Mouse (Mus musculus) ES-CJ7 (cell line): ENCODE measurements at regions not wholly inside any gene's neighbourhood (a gene's known extent, or its start where the extent isn't known, plus 50 kb on each side); places are given as distances from the start of the nearest gene placed in this dataset.

Experiments used
- DNase-seq: peaks from one replicate; pipeline ENCODE4 v3.0.0; 2011; ENCODE audit warnings: low read depth, low spot score

DNA sequence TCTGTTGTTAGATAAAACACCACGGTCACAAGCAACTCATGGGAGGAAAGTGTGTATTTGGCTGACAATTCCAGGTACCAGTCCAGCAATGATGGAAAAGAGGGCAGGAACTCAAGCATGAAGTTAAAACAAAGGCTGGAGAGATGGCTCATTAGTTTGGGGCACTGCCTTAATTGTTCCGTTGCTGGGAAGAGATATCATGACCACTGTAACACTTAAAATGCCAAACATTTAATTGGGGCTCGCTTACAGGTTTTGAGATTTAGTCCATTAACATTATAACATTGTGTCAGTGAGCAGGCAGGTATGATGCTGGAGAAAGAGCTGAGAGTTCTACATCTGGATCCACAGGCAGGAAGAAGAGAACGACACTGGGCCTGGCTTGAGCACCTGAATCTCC is 782.0 kb upstream of the Celf2 start:
- no peak for DNase-seq

DNA sequence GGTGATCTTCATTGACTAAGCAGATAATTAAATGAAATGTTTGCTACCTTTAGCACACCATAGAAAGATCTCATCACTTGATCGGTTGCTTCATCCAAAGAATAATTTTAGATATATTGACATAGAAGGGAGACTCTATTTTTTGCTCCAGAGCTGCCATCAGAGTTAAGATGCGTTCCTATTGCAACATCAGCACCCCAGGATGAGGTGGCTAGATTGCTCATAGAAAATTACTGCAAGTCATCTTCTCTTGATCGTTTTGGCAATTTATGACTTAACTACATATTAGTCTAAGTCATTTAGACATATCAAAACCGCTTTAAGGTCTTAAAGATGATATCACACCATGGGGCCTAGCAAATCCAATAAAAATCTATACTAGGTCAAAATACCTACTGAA is 778.0 kb upstream of the Celf2 start:
- DNase-seq, result no peak

DNA sequence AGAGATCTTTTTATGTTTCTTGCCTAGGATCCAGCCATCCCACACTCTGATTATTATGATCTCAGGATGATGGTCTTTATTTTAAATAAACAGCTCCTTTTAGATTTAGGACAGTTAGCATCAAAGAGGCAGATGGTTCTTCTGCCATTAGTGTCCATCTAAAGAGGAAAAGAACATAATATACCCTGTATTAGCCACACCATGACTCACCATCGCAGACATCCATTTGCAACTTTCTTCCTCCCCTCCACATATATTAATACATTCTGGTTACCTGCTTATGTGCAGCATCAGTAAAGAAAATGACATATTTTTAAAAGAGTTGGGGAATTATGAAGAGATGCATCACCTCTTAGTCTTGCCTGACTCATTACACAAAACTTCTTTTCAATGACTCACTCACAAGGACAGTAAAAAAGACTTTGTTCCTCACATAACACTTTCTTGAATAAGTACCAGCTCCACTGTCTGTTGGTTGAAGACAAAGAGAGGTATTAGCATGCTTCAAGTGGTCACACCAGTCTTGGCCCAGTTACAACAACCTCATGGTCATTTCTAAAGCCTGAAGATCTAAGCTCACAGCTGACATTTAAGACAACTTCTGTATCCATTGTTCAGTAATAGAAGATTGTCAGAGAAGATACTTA is 766.9 kb upstream of the Celf2 start:
- DNase-seq, result no peak
